Mouse (Mus musculus): ENCODE results near the gene Dpf1. TPM values are rescaled to one million over a fixed set of nuclear protein-coding genes. Genes with fewer than 3 reads are reported as not detected.

The Dpf1 gene
- polyA plus RNA-seq, 1 experiment, result 1.2 TPM

DNA sequence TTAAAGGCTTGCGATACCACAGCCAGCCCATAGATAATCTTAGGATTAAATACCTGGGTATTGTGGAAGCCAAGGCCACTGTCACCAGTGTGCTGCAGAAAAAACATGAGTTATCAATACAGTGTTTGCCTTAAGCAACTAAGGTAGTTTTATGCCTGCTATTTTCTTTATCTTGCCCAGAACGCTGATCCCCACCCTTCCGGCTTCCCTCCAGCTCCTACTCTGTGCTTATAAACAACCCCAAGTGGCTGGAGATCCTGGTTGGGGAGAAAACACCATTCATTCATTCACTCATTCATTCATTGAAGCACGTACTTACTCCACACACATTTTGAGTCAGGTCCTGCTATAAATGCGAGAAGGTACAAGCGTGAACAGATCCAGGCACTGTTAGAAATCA lies 19.2 kb upstream of the Dpf1 start:
- TF ChIP-seq FLI1 (IDR thresholded peaks at IDR 0.05; ENCODE audit: low read length) (no peak), GATA1 (IDR thresholded peaks at IDR 0.05; ENCODE audit: borderline replicate concordance, low read length) (no peak)

DNA sequence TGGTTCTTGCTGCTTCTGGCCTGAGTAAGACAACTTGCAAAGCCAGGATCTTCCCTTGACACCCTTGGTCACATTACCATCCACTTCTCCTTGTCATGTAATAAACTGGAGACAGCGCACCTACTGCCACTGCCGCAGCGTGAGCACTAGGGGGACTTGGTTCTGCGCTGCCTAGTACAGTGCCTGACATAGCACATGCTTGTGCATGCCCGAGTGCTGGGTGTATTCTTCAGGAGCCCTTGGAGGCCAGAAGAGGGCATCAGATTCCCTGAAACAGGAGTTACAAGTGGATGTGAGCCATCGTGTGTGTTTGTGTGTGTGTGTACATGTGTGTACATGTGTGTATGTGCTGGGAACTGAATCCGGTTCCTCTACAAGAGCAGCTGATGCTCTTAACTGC lies 16.3 kb upstream of the Dpf1 start:
- Histone ChIP-seq H3K4me1 (peaks cover 50% of the 10 kb centered on the region), H3K27me3 (replicated peaks) (peaks cover 59% of the 10 kb centered on the region), H3K9me3 (peaks cover 7% of the 10 kb centered on the region; the same call in 1 of the 2 replicates), H3K4me3 (replicated peaks) (peak overlapping the region; percentile 34), H3K36me3 (replicated peaks; ENCODE audit: low read length) (no peaks in the 10 kb centered on the region)
- TF ChIP-seq GATA1 (IDR thresholded peaks at IDR 0.05; ENCODE audit: borderline replicate concordance, low read length), result no peak
- no peak for TF ChIP-seq FLI1 (IDR thresholded peaks at IDR 0.05; ENCODE audit: low read length)

More for the DNA sequence above, 19.2 kb upstream of the Dpf1 start:
- no peak overlapping the region for H3K4me3 ChIP-seq (replicated peaks)
- H3K27me3 ChIP-seq (replicated peaks), result peaks cover 71% of the 10 kb centered on the region
- H3K36me3 ChIP-seq (replicated peaks; ENCODE audit: low read length), result no peaks in the 10 kb centered on the region
- H3K9me3 ChIP-seq, result peaks cover 7% of the 10 kb centered on the region; the same call in 1 of the 2 replicates
- peaks cover 47% of the 10 kb centered on the region for H3K4me1 ChIP-seq

DNA sequence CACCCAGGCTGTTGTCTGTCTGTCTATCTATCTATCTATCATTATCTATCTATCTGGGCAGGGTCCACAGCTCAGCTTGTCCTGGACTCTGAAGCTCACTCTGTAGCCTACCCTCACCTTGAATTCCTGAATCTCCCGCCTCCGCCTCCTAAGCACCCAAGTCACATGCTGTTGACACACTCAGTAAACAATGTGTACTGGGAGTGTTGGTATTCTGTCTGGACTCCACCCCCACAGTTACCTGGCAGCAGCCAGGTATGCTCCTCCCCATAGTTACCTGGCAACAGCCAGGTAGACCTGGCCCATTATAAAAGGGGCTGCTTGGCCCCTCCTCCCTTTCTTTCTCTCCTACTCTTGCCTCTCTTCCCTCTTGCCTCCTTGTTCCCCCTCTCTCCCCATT lies 15.7 kb upstream of the Dpf1 start:
- Histone ChIP-seq H3K4me1 (peaks cover 56% of the 10 kb centered on the region), H3K36me3 (replicated peaks; ENCODE audit: low read length) (no peaks in the 10 kb centered on the region), H3K4me3 (replicated peaks) (no peak overlapping the region), H3K9me3 (peaks cover 7% of the 10 kb centered on the region; the same call in 1 of the 2 replicates), H3K27me3 (replicated peaks) (peaks cover 55% of the 10 kb centered on the region)
- TF ChIP-seq GATA1 (IDR thresholded peaks at IDR 0.05; ENCODE audit: borderline replicate concordance, low read length), result no peak
- TF ChIP-seq FLI1 (IDR thresholded peaks at IDR 0.05; ENCODE audit: low read length), result no peak

DNA sequence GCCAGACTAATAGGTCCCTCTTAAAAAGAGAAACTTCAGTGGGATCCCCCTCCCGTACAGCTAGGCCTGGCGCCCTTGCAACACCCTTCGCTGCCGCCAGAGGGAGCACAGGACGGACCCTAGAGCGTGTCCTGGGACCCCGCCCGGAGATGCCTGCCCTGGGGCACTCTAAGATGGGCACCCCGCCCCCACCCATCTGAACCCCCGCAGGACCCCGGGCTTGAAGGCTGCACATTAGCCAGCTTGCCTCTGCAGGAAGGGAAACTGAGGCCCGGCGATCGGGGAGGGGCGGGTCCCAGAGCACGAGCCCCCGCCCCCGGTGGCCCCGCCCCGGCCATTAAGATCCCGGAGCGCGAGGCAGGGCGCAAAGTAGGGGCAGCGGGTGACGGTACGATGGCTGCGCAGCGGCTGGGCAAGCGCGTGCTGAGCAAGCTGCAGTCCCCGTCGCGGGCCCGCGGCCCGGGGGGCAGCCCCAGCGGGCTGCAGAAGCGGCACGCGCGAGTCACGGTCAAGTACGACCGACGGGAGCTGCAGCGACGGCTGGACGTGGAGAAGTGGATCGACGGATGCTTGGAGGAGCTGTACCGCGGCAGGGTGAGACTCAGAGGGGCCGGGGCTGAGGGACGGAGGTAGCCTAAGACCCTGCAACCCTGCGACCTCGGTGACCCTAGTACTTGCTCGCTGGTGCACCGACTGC lies 14.7 kb upstream of the Dpf1 start, which contains the start of gene Ppp1r14a:
Gene Ppp1r14a, plus strand, starts transcription at position 367 of the 697 bp plus-strand sequence.
- peaks cover 57% of the 10 kb centered on the region for H3K27me3 ChIP-seq (replicated peaks)
- H3K36me3 ChIP-seq (replicated peaks; ENCODE audit: low read length), result no peaks in the 10 kb centered on the region
- TF ChIP-seq GATA1 (IDR thresholded peaks at IDR 0.05; ENCODE audit: borderline replicate concordance, low read length) (no peak), FLI1 (IDR thresholded peaks at IDR 0.05; ENCODE audit: low read length) (no peak)
- H3K4me1 ChIP-seq, result peaks cover 65% of the 10 kb centered on the region
- H3K9me3 ChIP-seq, result peaks cover 7% of the 10 kb centered on the region; the same call in 1 of the 2 replicates
- H3K4me3 ChIP-seq (replicated peaks), result peak within 1 kb of the TSS; percentile 91

DNA sequence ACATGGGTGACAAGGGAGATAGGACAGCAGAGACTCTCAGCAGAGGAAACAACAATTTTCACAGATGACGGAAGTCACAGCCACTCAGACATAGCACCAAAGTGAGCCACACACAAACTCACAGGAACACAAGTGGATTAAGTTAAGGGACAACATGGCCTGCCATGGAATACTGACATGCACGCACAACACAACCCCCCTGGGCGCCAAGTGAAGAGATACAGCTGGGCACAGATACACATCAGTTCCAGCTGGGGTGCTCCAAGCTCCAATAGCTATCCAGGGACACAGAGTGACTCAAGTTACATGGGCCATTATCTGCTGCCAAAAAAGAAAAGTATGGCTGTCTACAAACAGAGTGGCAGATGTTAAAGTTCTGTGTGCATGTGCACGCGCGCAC lies 13.9 kb upstream of the Dpf1 start:
- Histone ChIP-seq H3K4me3 (replicated peaks) (peak overlapping the region; percentile 91), H3K36me3 (replicated peaks; ENCODE audit: low read length) (no peaks in the 10 kb centered on the region), H3K4me1 (peaks cover 70% of the 10 kb centered on the region), H3K9me3 (peaks cover 5% of the 10 kb centered on the region; the same call in 1 of the 2 replicates), H3K27me3 (replicated peaks) (peaks cover 55% of the 10 kb centered on the region)
- TF ChIP-seq FLI1 (IDR thresholded peaks at IDR 0.05; ENCODE audit: low read length), result no peak
- TF ChIP-seq GATA1 (IDR thresholded peaks at IDR 0.05; ENCODE audit: borderline replicate concordance, low read length), result no peak

DNA sequence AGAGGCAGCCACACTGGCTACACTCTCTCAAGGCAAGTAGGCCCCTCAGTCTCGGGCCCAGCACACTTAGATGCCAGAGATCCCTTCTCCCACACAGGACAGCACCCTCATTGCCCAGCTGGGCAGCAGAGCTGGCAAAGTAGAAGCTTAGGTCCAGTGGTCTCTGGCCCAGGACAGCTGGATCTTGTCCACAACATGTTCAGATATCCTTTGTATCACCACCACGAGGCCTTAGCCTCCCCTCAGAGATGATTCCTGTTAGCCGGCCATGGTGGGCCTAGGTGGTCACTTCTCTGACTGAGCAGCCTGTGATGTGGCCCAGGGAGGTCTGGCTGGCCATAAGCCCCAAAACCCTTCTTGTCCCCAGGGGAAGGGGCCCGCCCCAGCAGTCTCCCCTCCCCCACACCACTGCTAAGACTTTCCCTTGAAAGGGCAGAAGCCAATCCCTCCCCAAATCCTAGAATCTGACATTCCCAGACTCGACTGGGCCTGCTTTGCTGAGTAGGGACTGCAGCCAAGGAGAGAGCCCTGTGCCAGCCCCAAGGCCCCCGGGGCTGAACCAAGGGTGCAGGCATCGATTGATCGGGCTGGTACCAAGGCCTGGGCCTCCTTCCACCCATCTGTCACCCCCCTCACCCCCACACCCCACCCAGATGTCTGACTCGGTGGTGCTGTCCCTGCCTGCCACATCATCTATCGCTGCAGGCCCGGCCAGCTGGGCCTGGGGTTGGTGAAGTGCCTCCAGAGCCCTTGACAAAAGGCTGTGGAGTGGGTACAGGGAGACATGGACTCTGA lies 12.9 kb upstream of the Dpf1 start:
- Histone ChIP-seq H3K36me3 (replicated peaks; ENCODE audit: low read length) (no peaks in the 10 kb centered on the region), H3K27me3 (replicated peaks) (peaks cover 54% of the 10 kb centered on the region), H3K4me1 (peaks cover 76% of the 10 kb centered on the region), H3K4me3 (replicated peaks) (no peak overlapping the region), H3K9me3 (no peaks in the 10 kb centered on the region)
- no peak for TF ChIP-seq GATA1 (IDR thresholded peaks at IDR 0.05; ENCODE audit: borderline replicate concordance, low read length)
- no peak for TF ChIP-seq FLI1 (IDR thresholded peaks at IDR 0.05; ENCODE audit: low read length)

DNA sequence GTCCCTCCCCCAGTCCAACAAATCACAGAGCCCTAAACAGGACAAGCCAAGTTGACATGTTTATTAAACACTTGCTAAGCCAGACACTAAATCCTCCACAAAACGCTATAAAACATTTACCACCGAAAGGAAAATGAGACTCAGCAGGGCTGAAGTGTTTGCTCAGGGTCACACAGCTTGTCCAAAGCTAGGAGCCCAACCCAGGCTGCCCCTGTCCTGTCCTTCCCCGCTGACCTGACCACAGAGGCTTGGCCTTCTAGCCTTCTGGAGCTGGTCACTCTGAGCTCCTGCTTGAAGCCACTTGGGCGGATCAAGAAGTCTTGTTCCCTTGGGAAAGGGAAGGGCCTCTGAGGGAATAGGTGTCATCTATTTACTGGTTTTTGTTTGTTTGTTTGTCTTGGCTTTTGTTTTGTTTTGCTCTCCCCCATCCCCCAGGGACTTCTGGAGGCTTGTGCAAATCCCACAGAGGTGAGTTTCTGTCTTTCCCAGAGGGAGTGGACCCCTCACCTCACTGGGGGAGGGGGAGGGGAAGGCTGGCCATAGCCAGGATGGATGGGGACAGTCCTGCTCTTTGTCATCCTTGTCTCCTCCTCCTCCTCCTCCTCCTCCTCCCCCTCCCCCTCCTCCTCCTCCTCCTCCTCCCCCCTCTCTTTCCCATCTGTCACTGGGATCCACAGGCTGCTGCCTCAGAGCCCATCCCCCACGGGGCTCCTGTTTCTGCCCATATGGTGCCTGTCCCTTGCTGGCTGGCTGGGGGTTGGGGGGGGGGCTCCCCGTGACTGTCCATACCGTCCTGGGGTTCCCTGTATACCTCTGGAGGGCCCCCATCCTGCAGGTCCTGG lies 11.9 kb upstream of the Dpf1 start:
- Histone ChIP-seq H3K27me3 (replicated peaks) (peaks cover 54% of the 10 kb centered on the region), H3K9me3 (no peaks in the 10 kb centered on the region), H3K36me3 (replicated peaks; ENCODE audit: low read length) (no peaks in the 10 kb centered on the region), H3K4me1 (peaks cover 81% of the 10 kb centered on the region), H3K4me3 (replicated peaks) (peak overlapping the region; percentile 23)
- no peak for TF ChIP-seq FLI1 (IDR thresholded peaks at IDR 0.05; ENCODE audit: low read length)
- TF ChIP-seq GATA1 (IDR thresholded peaks at IDR 0.05; ENCODE audit: borderline replicate concordance, low read length), result no peak

DNA sequence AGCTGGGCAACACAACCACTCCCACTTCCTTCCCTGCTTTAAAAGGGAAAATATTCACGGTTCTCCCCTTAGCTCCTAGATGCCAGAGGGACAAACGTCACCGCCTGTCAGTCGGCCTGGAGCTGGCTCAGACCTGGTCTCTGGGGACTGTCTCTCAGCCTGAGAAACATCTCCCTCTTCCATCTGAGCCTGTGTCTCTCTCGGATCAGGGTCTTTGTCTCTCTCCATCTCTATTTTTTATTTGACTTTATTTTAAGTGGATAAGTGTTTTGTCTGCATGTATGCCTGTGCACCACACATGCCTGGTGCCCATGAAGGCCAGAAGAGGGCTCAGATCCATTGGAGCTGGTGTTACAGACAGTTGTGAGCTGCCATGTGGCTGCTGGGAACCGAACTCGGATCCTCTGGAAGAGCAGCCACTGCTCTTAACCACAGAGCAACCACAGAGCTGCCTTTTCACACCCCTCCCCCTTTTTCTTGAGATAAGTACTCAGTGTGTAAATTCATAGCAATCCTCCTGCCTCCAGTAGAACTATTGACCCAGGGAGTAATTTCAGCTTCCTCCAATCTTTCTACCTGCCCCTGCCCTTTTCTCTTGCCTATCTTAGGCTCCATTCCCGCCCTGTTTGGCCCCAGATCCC lies 11.2 kb upstream of the Dpf1 start:
- Histone ChIP-seq H3K4me1 (peaks cover 79% of the 10 kb centered on the region), H3K9me3 (no peaks in the 10 kb centered on the region), H3K4me3 (replicated peaks) (peak overlapping the region; percentile 23), H3K36me3 (replicated peaks; ENCODE audit: low read length) (no peaks in the 10 kb centered on the region), H3K27me3 (replicated peaks) (peaks cover 47% of the 10 kb centered on the region)
- TF ChIP-seq FLI1 (IDR thresholded peaks at IDR 0.05; ENCODE audit: low read length), result no peak
- TF ChIP-seq GATA1 (IDR thresholded peaks at IDR 0.05; ENCODE audit: borderline replicate concordance, low read length), result no peak

Data from megakaryocyte, embryonic 14.5 days (primary cell).